Mouse (Mus musculus) hindbrain, embryonic 10.5 days (tissue): ENCODE data around the gene Prf1. TPM values are rescaled to one million over a fixed set of nuclear protein-coding genes. Genes with fewer than 3 reads are reported as not detected.

Experiments
- DNase-seq: peaks from one replicate; pipeline ENCODE4 v3.0.0-alpha.2; 2017; ENCODE audit warnings: low spot score
- H3K27ac ChIP-seq: fragments of 300-500 bp; sonication (generic); 2 replicates; pipeline ENCODE4 v1.5.1; 2016; ENCODE audit warnings: mild to moderate bottlenecking, moderate library complexity
- H3K27me3 ChIP-seq: fragments of 300-500 bp; sonication (generic); 2 replicates; pipeline ENCODE4 v1.6.1; 2016; ENCODE audit warnings: mild to moderate bottlenecking; ENCODE audit not compliant: poor library complexity, insufficient read depth, severe bottlenecking
- H3K36me3 ChIP-seq: fragments of 300-500 bp; sonication (generic); 2 replicates; pipeline ENCODE4 v1.6.1; 2016; ENCODE audit warnings: mild to moderate bottlenecking, moderate library complexity
- H3K4me1 ChIP-seq: fragments of 300-500 bp; sonication (generic); replicated peaks from 2 replicates; pipeline ENCODE4 v1.6.1; 2016; ENCODE audit warnings: mild to moderate bottlenecking
- H3K4me3 ChIP-seq: fragments of 300-500 bp; sonication (generic); 2 replicates; pipeline ENCODE4 v1.5.1; 2016; ENCODE audit warnings: mild to moderate bottlenecking, moderate library complexity
- H3K9me3 ChIP-seq: fragments of 300-500 bp; sonication (generic); 2 replicates; pipeline ENCODE4 v1.6.1; 2016; ENCODE audit warnings: mild to moderate bottlenecking, moderate library complexity
- WGBS: fragments of 180-500 bp; shearing (Covaris S2); methylation state at CpG from one replicate; pipeline ENCODE4 v1.1.7; 2016; 5-methylcytosine and 5-hydroxymethylcytosine counted together
- polyA plus RNA-seq: library from polyadenylated mRNA; unstranded; fragments of >200 nt; fragmentation: Nextera tagmentation; extraction: Ambion mirVana; gene quantifications from 2 replicates; pipeline ENCODE4 v1.2.1, GENCODE M21; 2016

Prf1 gene
- polyA plus RNA-seq, 1 experiment from 2014 or later, result not detected

DNA sequence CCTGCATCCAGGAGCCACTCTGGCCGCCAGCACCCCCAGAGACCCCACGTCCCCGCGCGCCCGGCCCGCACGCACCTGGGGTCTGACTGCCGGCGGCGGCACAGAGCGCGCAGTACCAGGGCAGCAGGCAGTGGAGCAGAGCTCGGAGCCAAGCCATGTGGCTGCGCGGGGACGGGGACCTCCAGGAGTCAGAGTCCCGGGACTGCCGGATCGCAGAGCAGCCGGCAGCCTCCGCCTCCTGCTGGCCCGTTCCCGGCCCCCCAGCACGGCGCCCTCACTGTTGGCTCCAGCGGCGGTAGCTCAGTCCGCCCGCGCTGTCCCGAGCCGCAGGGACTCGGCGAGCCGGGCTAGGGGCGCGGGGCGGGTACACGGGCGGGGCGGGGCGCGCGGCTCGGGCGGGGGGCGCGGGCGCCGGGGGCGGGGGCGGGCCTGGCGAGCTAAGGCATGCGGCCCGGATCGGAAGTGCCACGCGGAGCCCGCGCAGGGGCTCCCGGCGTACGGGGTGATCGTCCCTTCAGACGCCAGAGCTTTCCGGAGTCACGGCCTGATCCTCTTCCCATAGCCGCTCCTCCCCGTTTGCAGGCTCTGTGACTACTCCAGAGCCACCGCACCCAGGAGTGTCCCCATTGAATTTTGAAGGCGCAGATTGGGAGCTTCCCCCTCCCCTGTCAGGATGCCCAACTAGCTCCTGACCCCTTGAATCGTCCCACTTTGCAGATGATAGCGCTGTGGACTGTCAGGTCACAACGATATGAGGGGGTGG is 24.4 kb upstream of the Prf1 start, which contains the start of gene Adamts14:
Adamts14 (minus strand) TSS at position 358 of the 763 bp plus-strand sequence.
- peak; percentile 61 for DNase-seq
- Histone ChIP-seq H3K27ac (peak within 1 kb of the TSS; percentile 84), H3K9me3 (no peaks in the 10 kb centered on the region), H3K27me3 (peaks cover 46% of the 10 kb centered on the region), H3K36me3 (no peaks in the 10 kb centered on the region), H3K4me1 (peaks cover 41% of the 10 kb centered on the region), H3K4me3 (peak within 1 kb of the TSS; percentile 69)
- WGBS, result under 1% methylated on average over 62 of the region's 75 CpGs

DNA sequence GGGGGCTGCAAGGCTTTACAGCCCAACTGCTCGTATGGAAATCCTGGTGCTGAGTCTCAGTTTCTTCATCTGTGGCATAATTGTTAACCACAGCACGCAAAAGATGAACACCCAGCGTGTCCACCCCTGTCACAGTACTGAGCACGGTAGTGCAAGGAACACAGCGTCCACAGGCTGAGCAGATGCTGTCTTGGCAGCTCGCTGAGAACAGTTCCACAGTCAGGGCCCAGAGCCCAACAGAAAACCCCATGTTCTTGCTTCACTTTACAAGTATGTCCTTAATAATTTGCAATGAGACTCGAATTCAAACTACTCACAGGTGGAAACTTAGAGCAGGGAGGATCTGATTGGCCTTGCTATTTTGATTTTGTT is 23.8 kb upstream of the Prf1 start:
- peak overlapping the region; percentile 84 for H3K27ac ChIP-seq
- WGBS, result 49% methylated on average over 7 of the region's 7 CpGs
- no peaks in the 10 kb centered on the region for H3K9me3 ChIP-seq
- H3K27me3 ChIP-seq, result peaks cover 46% of the 10 kb centered on the region
- H3K36me3 ChIP-seq, result no peaks in the 10 kb centered on the region
- DNase-seq, result no peak
- H3K4me1 ChIP-seq, result peaks cover 41% of the 10 kb centered on the region
- peak overlapping the region; percentile 69 for H3K4me3 ChIP-seq

DNA sequence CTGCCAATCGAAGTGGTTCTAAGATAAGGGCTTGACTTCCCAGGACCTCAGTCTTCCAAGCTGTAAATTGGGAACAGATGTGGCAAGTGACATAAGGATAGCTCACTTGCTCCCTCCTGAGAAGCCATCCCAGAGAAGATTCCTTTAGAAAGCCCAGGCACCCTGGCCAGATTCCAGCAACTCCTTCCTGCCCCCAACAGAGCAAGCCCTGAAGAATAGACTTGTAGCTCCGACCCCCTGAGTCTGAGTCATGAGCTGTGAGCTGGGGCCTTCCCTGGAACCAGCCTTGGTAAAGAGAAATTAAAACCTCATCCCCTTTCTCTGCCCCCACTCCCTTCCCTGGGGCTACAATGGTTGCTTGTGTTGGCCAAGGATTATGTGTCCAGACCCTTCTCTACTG is 23.1 kb upstream of the Prf1 start:
- H3K27ac ChIP-seq, result no peak overlapping the region
- peaks cover 41% of the 10 kb centered on the region for H3K4me1 ChIP-seq
- no peaks in the 10 kb centered on the region for H3K9me3 ChIP-seq
- no peak overlapping the region for H3K4me3 ChIP-seq
- H3K36me3 ChIP-seq, result no peaks in the 10 kb centered on the region
- 68% methylated on average over 2 of the region's 2 CpGs for WGBS
- H3K27me3 ChIP-seq, result peaks cover 46% of the 10 kb centered on the region
- no peak for DNase-seq

DNA sequence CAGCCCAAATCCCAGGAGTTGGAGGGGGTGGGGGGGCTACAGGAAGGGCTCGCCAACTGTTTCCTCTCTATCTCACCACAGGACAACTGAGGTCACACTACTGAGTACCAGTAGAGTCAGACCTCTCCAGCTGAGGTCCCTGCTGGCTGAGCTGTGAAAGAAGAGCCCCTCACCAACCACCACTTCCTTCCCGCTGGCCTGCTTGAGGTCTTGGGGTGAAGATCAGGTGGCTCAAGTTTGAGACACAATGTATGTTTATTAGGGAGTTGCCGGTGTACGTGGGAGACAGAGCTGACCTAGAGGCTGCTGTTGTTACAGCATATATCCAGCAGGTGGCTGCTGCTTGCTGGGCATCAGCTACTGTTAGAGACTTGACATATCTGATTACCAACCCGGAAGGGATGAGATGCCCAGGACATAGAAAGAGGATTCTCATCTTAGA is 21.9 kb upstream of the Prf1 start:
- Histone ChIP-seq H3K9me3 (no peaks in the 10 kb centered on the region), H3K4me1 (peaks cover 41% of the 10 kb centered on the region), H3K27ac (peak overlapping the region; percentile 25), H3K36me3 (no peaks in the 10 kb centered on the region), H3K27me3 (peaks cover 45% of the 10 kb centered on the region), H3K4me3 (no peak overlapping the region)
- peak; percentile 62 for DNase-seq
- 5% methylated on average over 5 of the region's 5 CpGs for WGBS

DNA sequence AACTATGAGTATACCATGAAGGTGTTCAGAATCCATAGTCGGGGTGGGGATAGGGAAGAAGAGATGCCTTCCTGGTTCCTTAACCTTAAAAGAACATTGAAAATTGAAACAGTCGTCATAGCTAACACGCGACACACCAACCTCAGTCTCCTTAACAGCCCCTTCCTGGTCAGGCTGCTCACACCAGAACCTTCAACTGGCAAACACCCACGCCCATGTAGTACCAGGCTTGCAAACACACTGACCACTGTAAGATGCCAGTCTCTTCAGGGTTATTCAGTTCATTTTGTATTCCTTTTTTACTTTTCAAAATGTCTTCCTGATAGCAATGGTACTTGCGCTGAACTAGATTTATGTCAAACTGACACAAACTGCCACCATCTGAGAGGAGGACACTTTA is 20.6 kb upstream of the Prf1 start:
- no peak overlapping the region for H3K27ac ChIP-seq
- DNase-seq, result no peak
- no peaks in the 10 kb centered on the region for H3K9me3 ChIP-seq
- no peaks in the 10 kb centered on the region for H3K36me3 ChIP-seq
- H3K4me3 ChIP-seq, result no peak overlapping the region
- WGBS, result 88% methylated on average over 6 of the region's 6 CpGs
- peaks cover 41% of the 10 kb centered on the region for H3K4me1 ChIP-seq
- H3K27me3 ChIP-seq, result peaks cover 35% of the 10 kb centered on the region

DNA sequence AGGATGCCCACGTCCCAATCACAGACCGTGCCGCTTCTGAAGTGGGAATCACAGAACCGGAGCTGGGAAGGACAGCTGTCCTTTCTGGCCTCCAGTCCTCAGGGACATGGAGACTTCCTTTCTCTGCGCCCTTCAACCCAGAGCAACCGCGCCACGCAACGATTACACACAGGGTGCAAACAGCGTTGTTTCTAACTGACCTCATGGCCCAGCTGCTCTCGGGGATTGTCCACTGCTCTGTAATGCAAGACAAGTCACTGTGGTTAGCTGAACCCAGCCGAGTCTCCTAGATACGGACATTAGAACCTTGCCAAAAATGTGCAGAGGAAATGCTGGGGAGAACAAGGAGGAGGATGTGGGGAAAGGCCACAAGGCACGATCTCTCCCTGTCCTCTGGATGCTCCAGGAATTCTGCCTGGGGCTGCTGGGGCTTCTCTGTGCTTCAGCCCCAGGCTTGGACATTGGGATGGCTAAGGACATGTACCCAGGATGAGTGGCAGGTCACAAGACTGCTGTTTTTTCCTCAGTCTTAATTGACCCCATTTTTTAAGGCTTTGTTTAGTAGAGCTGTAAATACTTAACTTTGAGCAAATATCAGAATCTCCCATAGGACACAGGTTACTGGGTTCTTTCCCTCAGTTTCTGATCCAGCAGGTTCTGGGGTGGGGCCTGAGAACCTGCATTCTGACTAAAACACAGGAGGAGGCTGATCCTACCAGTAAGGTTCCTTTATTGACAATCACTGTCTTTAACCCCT is 19.5 kb upstream of the Prf1 start:
- Histone ChIP-seq H3K27me3 (peaks cover 25% of the 10 kb centered on the region), H3K27ac (0 out of 2 replicates have a peak overlapping the region, but pooled peaks have one; percentile 50), H3K4me3 (no peak overlapping the region), H3K4me1 (peaks cover 32% of the 10 kb centered on the region), H3K9me3 (no peaks in the 10 kb centered on the region), H3K36me3 (no peaks in the 10 kb centered on the region)
- 60% methylated on average over 14 of the region's 14 CpGs for WGBS
- no peak for DNase-seq

DNA sequence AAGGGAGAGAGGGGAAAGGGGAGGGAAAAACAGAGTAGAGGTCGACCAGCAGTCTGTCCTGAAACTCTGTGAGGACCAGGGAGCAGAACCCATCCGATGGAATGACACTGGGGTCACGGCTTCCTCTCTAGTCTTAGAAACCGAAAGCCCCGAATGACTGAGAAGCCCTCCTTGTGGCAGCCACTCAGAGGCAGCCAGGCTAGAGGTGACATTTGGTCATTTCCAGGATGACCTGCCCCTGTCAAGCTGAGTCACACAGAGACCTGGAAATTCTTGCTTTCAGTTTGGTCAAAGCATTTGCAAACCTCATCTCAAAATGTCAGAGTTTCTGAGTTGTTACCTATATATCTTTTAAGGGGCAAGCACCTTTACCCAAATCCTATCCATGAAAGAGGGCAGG is 16.5 kb upstream of the Prf1 start:
- Histone ChIP-seq H3K36me3 (no peaks in the 10 kb centered on the region), H3K9me3 (no peaks in the 10 kb centered on the region), H3K27ac (no peak overlapping the region), H3K27me3 (no peaks in the 10 kb centered on the region), H3K4me3 (no peak overlapping the region), H3K4me1 (peaks cover 9% of the 10 kb centered on the region; the same call in 1 of the 2 replicates)
- DNase-seq, result no peak
- 77% methylated on average over 5 of the region's 5 CpGs for WGBS

DNA sequence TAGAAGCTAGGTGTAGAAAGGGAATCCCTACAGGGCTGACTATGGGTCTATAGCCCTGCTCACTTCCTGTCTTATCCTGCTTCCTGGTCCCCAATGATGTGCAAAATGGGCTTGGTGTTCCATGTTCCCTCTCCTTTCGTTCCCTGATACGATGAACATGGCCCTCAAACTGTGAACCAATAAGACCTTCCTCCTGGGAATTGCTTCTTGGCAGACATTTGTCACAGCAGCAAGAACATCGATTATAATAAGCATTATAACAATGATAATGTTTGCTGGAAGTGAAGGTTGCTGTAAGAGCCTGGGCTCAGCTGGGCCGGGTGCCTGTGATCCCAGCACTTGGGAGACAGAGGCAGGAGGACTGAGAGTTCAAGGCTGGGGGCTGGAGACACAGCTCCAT is 13.3 kb upstream of the Prf1 start:
- no peak for DNase-seq
- H3K9me3 ChIP-seq, result no peaks in the 10 kb centered on the region
- 92% methylated on average over 4 of the region's 4 CpGs for WGBS
- H3K27ac ChIP-seq, result no peak overlapping the region
- peaks cover 6% of the 10 kb centered on the region; the same call in 1 of the 2 replicates for H3K4me1 ChIP-seq
- no peaks in the 10 kb centered on the region for H3K27me3 ChIP-seq
- H3K4me3 ChIP-seq, result no peak overlapping the region
- H3K36me3 ChIP-seq, result no peaks in the 10 kb centered on the region

DNA sequence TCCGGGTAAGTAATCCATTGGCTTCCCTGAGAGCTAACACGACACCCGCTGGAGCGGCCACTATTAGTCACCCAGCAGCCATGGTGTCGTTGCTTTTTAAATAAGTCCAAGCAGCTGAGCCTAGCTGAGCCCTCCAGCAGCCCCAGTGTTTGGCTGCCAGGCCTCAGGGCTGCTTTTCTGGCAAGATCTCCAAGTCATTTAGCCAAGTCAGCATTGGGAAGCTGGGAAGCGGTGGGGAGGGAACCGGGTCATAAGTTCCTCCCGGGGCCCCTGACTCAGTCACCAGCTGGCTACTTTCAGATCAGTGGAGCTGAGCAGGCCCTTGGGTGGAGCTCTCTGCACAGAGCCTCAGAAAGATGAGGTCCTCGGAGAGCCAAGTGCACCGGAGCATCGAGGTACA is 12.4 kb upstream of the Prf1 start:
- H3K4me1 ChIP-seq, result peaks cover 6% of the 10 kb centered on the region; the same call in 1 of the 2 replicates
- H3K9me3 ChIP-seq, result no peaks in the 10 kb centered on the region
- WGBS, result 86% methylated on average over 11 of the region's 11 CpGs

DNA sequence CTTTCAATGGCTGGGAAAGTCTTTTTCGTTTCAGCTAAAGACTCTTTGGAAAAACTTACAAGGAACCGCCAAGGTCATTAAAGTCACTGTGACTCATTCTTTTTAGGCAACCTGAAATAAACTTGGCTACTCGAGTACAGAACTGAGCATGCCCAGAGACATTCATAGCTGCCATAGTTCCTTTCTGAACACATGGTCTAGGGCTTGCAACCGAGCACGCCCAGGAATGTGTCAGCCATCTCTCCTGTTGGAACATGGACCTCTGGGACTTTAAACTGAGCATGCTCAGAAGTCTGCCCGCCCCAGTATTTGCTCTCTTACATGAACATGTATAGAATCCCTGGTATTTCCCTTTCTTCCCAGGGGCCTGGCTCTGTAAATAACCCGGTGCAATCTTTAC is 11.4 kb upstream of the Prf1 start:
- WGBS, result 75% methylated on average over 7 of the region's 7 CpGs
- H3K27ac ChIP-seq, result no peak overlapping the region
- no peak for DNase-seq
- no peaks in the 10 kb centered on the region for H3K27me3 ChIP-seq
- peaks cover 9% of the 10 kb centered on the region; the same call in 1 of the 2 replicates for H3K4me1 ChIP-seq
- H3K36me3 ChIP-seq, result no peaks in the 10 kb centered on the region
- H3K9me3 ChIP-seq, result no peaks in the 10 kb centered on the region
- no peak overlapping the region for H3K4me3 ChIP-seq

More for the DNA sequence above, 12.4 kb upstream of the Prf1 start:
- H3K27me3 ChIP-seq, result no peaks in the 10 kb centered on the region
- no peak overlapping the region for H3K27ac ChIP-seq
- DNase-seq, result no peak
- H3K36me3 ChIP-seq, result no peaks in the 10 kb centered on the region
- no peak overlapping the region for H3K4me3 ChIP-seq

DNA sequence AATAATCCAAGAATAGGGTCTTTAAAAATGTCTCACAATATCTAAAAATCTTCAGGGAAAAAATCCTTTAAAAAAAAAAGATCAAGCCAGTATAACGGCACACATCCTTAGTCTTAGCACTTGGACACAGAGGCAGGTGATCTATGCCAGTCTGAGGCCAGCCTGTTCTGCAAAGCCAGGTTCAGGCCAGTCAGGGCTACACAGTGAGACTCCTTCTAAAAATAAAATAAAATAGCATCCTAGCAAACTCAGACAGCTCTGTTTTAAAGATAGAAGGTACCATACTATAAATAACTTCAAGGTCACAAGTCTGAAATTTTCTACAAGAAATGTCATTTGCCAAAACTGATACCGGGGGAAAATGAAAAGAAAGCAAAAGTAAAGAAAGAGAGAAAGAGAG is 7.6 kb upstream of the Prf1 start:
- 88% methylated on average over 2 of the region's 2 CpGs for WGBS
- peaks cover 9% of the 10 kb centered on the region; the same call in 1 of the 2 replicates for H3K4me1 ChIP-seq
- no peaks in the 10 kb centered on the region for H3K36me3 ChIP-seq
- H3K27ac ChIP-seq, result no peak overlapping the region
- no peaks in the 10 kb centered on the region for H3K9me3 ChIP-seq
- DNase-seq, result no peak
- H3K4me3 ChIP-seq, result no peak overlapping the region
- H3K27me3 ChIP-seq, result no peaks in the 10 kb centered on the region

DNA sequence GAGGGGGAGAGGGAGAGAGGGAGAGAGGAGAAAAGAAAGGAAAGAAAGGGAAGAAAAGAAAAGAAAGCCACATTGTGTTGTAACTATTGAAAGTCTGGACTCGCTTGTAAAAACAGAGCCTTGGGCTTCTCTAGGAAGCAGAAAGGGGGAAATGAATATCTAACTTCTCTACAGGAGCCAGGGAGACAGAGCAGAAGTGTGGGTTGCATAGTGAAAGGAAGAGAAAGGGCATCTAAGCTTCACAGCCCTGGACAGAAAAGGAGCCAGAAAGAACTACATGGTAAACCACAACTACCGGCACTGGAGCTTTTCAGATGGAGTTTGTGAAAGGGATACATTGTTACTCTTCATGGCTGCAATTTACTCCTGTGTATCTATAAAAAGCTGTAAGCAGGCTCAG is 7.2 kb upstream of the Prf1 start:
- Histone ChIP-seq H3K4me1 (peaks cover 9% of the 10 kb centered on the region; the same call in 1 of the 2 replicates), H3K27me3 (no peaks in the 10 kb centered on the region), H3K4me3 (no peak overlapping the region), H3K27ac (no peak overlapping the region), H3K9me3 (no peaks in the 10 kb centered on the region), H3K36me3 (no peaks in the 10 kb centered on the region)
- WGBS, result 51% methylated on average over 2 of the region's 2 CpGs
- DNase-seq, result no peak

DNA sequence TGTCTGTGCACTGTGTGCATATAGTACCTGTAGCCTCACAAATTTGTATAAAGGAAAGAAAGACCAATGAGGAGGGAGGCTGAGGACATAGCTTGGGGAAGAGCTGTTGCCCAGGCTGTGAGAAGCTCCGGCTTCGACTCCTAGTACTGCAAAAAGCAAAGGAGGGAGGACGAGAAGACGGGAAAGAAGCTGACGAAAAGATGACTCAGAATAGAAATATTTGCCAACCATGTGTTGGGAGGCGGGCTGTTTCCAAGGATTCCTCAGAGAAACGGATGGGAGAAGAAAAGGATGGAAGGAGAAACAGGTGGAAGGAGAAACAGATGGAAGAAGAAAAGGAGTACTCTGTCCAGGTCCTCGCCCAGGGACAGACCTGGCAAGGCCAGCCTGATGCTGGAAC is 3.4 kb upstream of the Prf1 start:
- H3K27me3 ChIP-seq, result no peaks in the 10 kb centered on the region
- no peaks in the 10 kb centered on the region for H3K36me3 ChIP-seq
- no peaks in the 10 kb centered on the region for H3K9me3 ChIP-seq
- no peak overlapping the region for H3K4me3 ChIP-seq
- 88% methylated on average over 8 of the region's 8 CpGs for WGBS
- H3K4me1 ChIP-seq, result 0 out of 2 replicates have a peak, but pooled peaks cover 4% of the 10 kb centered on the region
- H3K27ac ChIP-seq, result no peak overlapping the region
- DNase-seq, result no peak
